Mouse (Mus musculus): ENCODE results near the gene Cfdp1. TPM values are rescaled to one million over a fixed set of nuclear protein-coding genes. Genes with fewer than 3 reads are reported as not detected.

Gene Cfdp1
- polyA plus RNA-seq, 1 experiment from 2014 or later = 89.5 TPM

GRCm38 (mm10) chr8:111846746-111847145, 7.3 kb downstream of the Cfdp1 start:
- WGBS = 94% methylated on average over 6 of the region's 6 CpGs

DNA sequence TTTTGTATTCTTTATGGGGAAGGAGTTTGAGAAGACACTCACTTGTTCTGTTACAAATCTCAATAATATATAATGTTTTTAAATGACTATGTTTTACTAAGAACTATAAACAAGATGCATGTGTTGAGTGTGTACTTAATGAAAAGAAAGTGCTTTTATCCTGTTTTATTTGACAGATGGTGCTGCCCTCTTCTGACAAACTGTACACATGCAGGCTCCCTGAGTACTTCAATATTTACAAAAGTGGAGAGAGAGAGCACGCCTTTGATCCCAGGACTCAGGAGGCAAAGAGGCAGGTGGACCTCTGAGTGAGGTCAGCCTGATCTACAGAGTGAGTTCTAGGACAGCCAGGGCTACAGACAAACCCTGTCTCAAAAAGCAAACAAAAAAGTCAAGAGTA, 18.6 kb downstream of the Cfdp1 start:
- H3K9ac ChIP-seq (ENCODE audit: low read depth, low read length) = no peak overlapping the region
- H3K27ac ChIP-seq (ENCODE audit: low read depth, low read length) = no peak overlapping the region
- no peaks in the 10 kb centered on the region for H3K9me3 ChIP-seq (ENCODE audit: control insufficient read depth)
- ATAC-seq = no peak
- H3K4me1 ChIP-seq (replicated peaks; ENCODE audit: control insufficient read depth, insufficient read depth, low read length) = no peaks in the 10 kb centered on the region
- peaks cover 32% of the 10 kb centered on the region for H3K36me3 ChIP-seq (ENCODE audit: control insufficient read depth, insufficient read depth)
- H3K27me3 ChIP-seq (replicated peaks; ENCODE audit: control insufficient read depth, insufficient read depth, low read length) = no peaks in the 10 kb centered on the region
- H3K4me2 ChIP-seq (replicated peaks; ENCODE audit: low read depth) = no peak overlapping the region
- WGBS = 33% methylated on average over 1 of the region's 1 CpGs
- TF ChIP-seq CTCF (IDR thresholded peaks at IDR 0.05; ENCODE audit: low read depth) = peak; percentile 71
- no peak overlapping the region for H3K4me3 ChIP-seq (ENCODE audit: low read depth, low read length)

More at GRCm38 (mm10) chr8:111846746-111847145, 7.3 kb downstream of the Cfdp1 start:
- no peak overlapping the region for H3K4me2 ChIP-seq (replicated peaks; ENCODE audit: low read depth)
- no peak for TF ChIP-seq CTCF (IDR thresholded peaks at IDR 0.05; ENCODE audit: low read depth)
- H3K9me3 ChIP-seq (ENCODE audit: control insufficient read depth) = no peaks in the 10 kb centered on the region
- no peaks in the 10 kb centered on the region for H3K27me3 ChIP-seq (replicated peaks; ENCODE audit: control insufficient read depth, insufficient read depth, low read length)
- H3K9ac ChIP-seq (ENCODE audit: low read depth, low read length) = no peak overlapping the region
- H3K4me1 ChIP-seq (replicated peaks; ENCODE audit: control insufficient read depth, insufficient read depth, low read length) = no peaks in the 10 kb centered on the region
- no peak for ATAC-seq
- H3K27ac ChIP-seq (ENCODE audit: low read depth, low read length) = no peak overlapping the region
- no peak overlapping the region for H3K4me3 ChIP-seq (ENCODE audit: low read depth, low read length)
- peaks cover 22% of the 10 kb centered on the region for H3K36me3 ChIP-seq (ENCODE audit: control insufficient read depth, insufficient read depth)

GRCm38 (mm10) chr8:111834011-111834410, 20.1 kb downstream of the Cfdp1 start:
- H3K9ac ChIP-seq (ENCODE audit: low read depth, low read length) = no peak overlapping the region
- WGBS = 62% methylated on average over 6 of the region's 6 CpGs
- peak; percentile 38 for TF ChIP-seq CTCF (IDR thresholded peaks at IDR 0.05; ENCODE audit: low read depth)
- H3K36me3 ChIP-seq (ENCODE audit: control insufficient read depth, insufficient read depth) = peaks cover 20% of the 10 kb centered on the region
- H3K4me1 ChIP-seq (replicated peaks; ENCODE audit: control insufficient read depth, insufficient read depth, low read length) = no peaks in the 10 kb centered on the region
- H3K4me2 ChIP-seq (replicated peaks; ENCODE audit: low read depth) = no peak overlapping the region
- no peaks in the 10 kb centered on the region for H3K9me3 ChIP-seq (ENCODE audit: control insufficient read depth)
- no peak for ATAC-seq
- no peak overlapping the region for H3K4me3 ChIP-seq (ENCODE audit: low read depth, low read length)
- H3K27ac ChIP-seq (ENCODE audit: low read depth, low read length) = no peak overlapping the region
- H3K27me3 ChIP-seq (replicated peaks; ENCODE audit: control insufficient read depth, insufficient read depth, low read length) = no peaks in the 10 kb centered on the region

DNA sequence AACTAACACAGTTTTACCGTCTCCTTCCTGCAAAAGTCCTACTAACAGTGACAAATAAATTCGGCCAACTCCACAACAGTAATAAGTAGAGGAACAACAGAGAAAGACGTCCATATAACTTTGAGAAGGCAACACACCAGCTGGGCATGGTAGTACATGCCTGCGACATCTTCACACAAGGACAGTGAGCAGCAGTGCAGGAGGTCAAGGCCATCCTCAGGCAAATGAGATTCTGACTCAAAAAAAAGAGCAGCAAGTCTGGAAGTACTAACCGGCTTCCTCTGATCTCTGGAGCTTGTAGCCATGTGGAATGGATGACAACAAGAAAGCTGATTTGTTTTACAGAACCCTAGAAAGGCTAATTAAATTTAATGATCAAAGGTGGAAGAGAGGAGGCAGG, 21.1 kb downstream of the Cfdp1 start:
- Histone ChIP-seq H3K9me3 (ENCODE audit: control insufficient read depth) (no peaks in the 10 kb centered on the region), H3K4me1 (replicated peaks; ENCODE audit: control insufficient read depth, insufficient read depth, low read length) (no peaks in the 10 kb centered on the region), H3K27ac (ENCODE audit: low read depth, low read length) (no peak overlapping the region), H3K27me3 (replicated peaks; ENCODE audit: control insufficient read depth, insufficient read depth, low read length) (no peaks in the 10 kb centered on the region), H3K4me2 (replicated peaks; ENCODE audit: low read depth) (no peak overlapping the region), H3K9ac (ENCODE audit: low read depth, low read length) (no peak overlapping the region), H3K36me3 (ENCODE audit: control insufficient read depth, insufficient read depth) (peaks cover 22% of the 10 kb centered on the region), H3K4me3 (ENCODE audit: low read depth, low read length) (no peak overlapping the region)
- WGBS = 80% methylated on average over 5 of the region's 5 CpGs
- TF ChIP-seq CTCF (IDR thresholded peaks at IDR 0.05; ENCODE audit: low read depth) = no peak
- ATAC-seq = no peak

GRCm38 (mm10) chr8:111831996-111832395, 22.1 kb downstream of the Cfdp1 start:
- H3K4me2 ChIP-seq (replicated peaks; ENCODE audit: low read depth) = no peak overlapping the region
- no peak overlapping the region for H3K4me3 ChIP-seq (ENCODE audit: low read depth, low read length)
- TF ChIP-seq CTCF (IDR thresholded peaks at IDR 0.05; ENCODE audit: low read depth) = no peak
- no peaks in the 10 kb centered on the region for H3K9me3 ChIP-seq (ENCODE audit: control insufficient read depth)
- no peak overlapping the region for H3K27ac ChIP-seq (ENCODE audit: low read depth, low read length)
- no peaks in the 10 kb centered on the region for H3K4me1 ChIP-seq (replicated peaks; ENCODE audit: control insufficient read depth, insufficient read depth, low read length)
- no peak overlapping the region for H3K9ac ChIP-seq (ENCODE audit: low read depth, low read length)
- WGBS = 72% methylated on average over 4 of the region's 4 CpGs
- no peaks in the 10 kb centered on the region for H3K27me3 ChIP-seq (replicated peaks; ENCODE audit: control insufficient read depth, insufficient read depth, low read length)
- peaks cover 17% of the 10 kb centered on the region for H3K36me3 ChIP-seq (ENCODE audit: control insufficient read depth, insufficient read depth)
- no peak for ATAC-seq

- no peaks in the 10 kb centered on the region for H3K4me1 ChIP-seq (replicated peaks; ENCODE audit: control insufficient read depth, insufficient read depth, low read length)
- H3K4me2 ChIP-seq (replicated peaks; ENCODE audit: low read depth) = no peak overlapping the region
- peaks cover 24% of the 10 kb centered on the region for H3K36me3 ChIP-seq (ENCODE audit: control insufficient read depth, insufficient read depth)
- H3K4me3 ChIP-seq (ENCODE audit: low read depth, low read length) = no peak overlapping the region
- no peak for TF ChIP-seq CTCF (IDR thresholded peaks at IDR 0.05; ENCODE audit: low read depth)
- no peaks in the 10 kb centered on the region for H3K9me3 ChIP-seq (ENCODE audit: control insufficient read depth)
- peak overlapping the region; percentile 50 for H3K27ac ChIP-seq (ENCODE audit: low read depth, low read length)
- 57% methylated on average over 6 of the region's 6 CpGs for WGBS
- no peak for ATAC-seq
- H3K9ac ChIP-seq (ENCODE audit: low read depth, low read length) = no peak overlapping the region
- H3K27me3 ChIP-seq (replicated peaks; ENCODE audit: control insufficient read depth, insufficient read depth, low read length) = no peaks in the 10 kb centered on the region
These were observed 25.5 kb downstream of the Cfdp1 start for GRCm38 (mm10) chr8:111828595-111828994.

DNA sequence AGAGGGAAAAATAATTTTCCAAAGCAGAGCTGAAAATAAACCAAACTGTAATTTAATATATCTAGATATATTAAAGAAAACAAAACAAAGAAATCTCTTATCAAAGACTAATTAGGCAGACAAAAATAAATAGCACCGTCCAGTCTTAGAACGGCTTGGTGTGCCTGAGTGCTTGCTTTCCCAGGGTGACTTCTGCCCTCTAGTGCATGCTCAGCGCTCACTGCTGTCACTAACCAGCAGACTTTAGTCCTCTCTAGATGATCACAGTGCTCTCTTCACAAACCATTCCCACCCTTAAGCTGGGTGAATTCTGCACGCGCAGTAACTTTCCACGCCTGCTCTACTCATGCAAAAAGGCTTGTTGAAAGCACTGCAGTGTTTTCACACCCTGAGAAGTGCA, 28.9 kb downstream of the Cfdp1 start:
- WGBS = 59% methylated on average over 6 of the region's 6 CpGs
- peaks cover 19% of the 10 kb centered on the region for H3K36me3 ChIP-seq (ENCODE audit: control insufficient read depth, insufficient read depth)

More for the DNA sequence above, 28.9 kb downstream of the Cfdp1 start:
- H3K27ac ChIP-seq (ENCODE audit: low read depth, low read length) = no peak overlapping the region
- no peak overlapping the region for H3K9ac ChIP-seq (ENCODE audit: low read depth, low read length)
- H3K9me3 ChIP-seq (ENCODE audit: control insufficient read depth) = no peaks in the 10 kb centered on the region
- TF ChIP-seq CTCF (IDR thresholded peaks at IDR 0.05; ENCODE audit: low read depth) = peak; percentile 82
- H3K27me3 ChIP-seq (replicated peaks; ENCODE audit: control insufficient read depth, insufficient read depth, low read length) = no peaks in the 10 kb centered on the region
- H3K4me2 ChIP-seq (replicated peaks; ENCODE audit: low read depth) = no peak overlapping the region
- ATAC-seq = no peak
- no peak overlapping the region for H3K4me3 ChIP-seq (ENCODE audit: low read depth, low read length)
- no peaks in the 10 kb centered on the region for H3K4me1 ChIP-seq (replicated peaks; ENCODE audit: control insufficient read depth, insufficient read depth, low read length)

Data from intestine, postnatal 0 days (tissue).